In the genomic region with DNA sequence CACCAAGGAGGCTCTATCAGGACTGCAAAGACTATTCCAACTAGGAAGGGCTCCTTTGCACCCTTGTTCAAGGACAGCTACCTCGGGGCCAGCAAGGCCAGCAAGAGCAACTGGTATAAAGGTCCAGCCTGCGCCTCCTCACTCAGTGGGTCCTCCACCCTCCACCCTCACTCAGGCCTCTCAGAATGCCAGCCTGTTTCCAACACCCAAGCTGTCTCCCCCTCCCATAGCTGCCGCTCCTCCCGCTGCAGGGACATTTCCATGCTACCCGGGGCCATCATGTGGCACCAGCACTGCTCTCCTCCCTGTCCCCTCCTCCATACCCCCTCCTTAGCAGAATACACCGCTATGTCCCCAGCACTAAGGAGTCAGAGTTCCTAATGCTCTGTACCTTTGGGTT, we compare ENCODE assay signal across 9 mouse cellular contexts. TPM values are rescaled to one million over a fixed set of nuclear protein-coding genes. Genes with fewer than 3 reads are reported as not detected.
DNase-seq lines count a peak whose midpoint lies in the region; ATAC-seq and TF ChIP-seq lines count a peak whose summit lies in the region.
"Had no signal": no experiment of that assay in that cellular context is flagged by ENCODE, and none has a peak within 500 bp of the region (broad histone marks: within the 10 kb centered on the region; RNA-seq: fewer than 3 reads in every experiment).

No protein-coding gene starts in this region.

- H3K27ac ChIP-seq in lung, embryonic 15.5 days, result no peak overlapping the region
- no peak overlapping the region for H3K27ac ChIP-seq in lung, postnatal 0 days (ENCODE audit: low read length)
- H3K27ac ChIP-seq in hindbrain, embryonic 16.5 days (ENCODE audit: low read depth, low read length), result peak overlapping the region; percentile 87
- H3K27ac ChIP-seq in neural tube, embryonic 14.5 days (ENCODE audit: low read depth, low read length), result peak overlapping the region; percentile 52; the same call in 1 of the 2 replicates
- H3K27ac ChIP-seq: limb, embryonic 15.5 days had no signal

- H3K9me3 ChIP-seq in lung, embryonic 15.5 days, result no peaks in the 10 kb centered on the region
- no peaks in the 10 kb centered on the region for H3K9me3 ChIP-seq in lung, postnatal 0 days (ENCODE audit: low read length)
- H3K9me3 ChIP-seq in hindbrain, embryonic 16.5 days (ENCODE audit: control insufficient read depth, low read length), result no peaks in the 10 kb centered on the region
- no peaks in the 10 kb centered on the region for H3K9me3 ChIP-seq in neural tube, embryonic 14.5 days (ENCODE audit: control insufficient read depth, low read length)
- H3K9me3 ChIP-seq: limb, embryonic 15.5 days had no signal

- H3K4me2 ChIP-seq in lung, embryonic 15.5 days, result peak overlapping the region; percentile 52
- no peak overlapping the region for H3K4me2 ChIP-seq in lung, postnatal 0 days (replicated peaks; ENCODE audit: low read depth, low read length)
- peak overlapping the region; percentile 63 for H3K4me2 ChIP-seq in hindbrain, embryonic 16.5 days (ENCODE audit: low read length)
- peak overlapping the region; percentile 78 for H3K4me2 ChIP-seq in neural tube, embryonic 14.5 days (ENCODE audit: low read depth, low read length)

- no peak for DNase-seq in frontal cortex, postnatal 25 days (ENCODE audit: low spot score in 2 of 2)
- DNase-seq in lung, postnatal 0 days (ENCODE audit: low spot score), result no peak
- no peak for DNase-seq in urinary bladder, postnatal 10 days (ENCODE audit: low spot score)
- no peak for DNase-seq in left cerebral cortex, adult 8-10 months (ENCODE audit: low spot score in 2 of 2)

- peaks cover 37% of the 10 kb centered on the region for H3K4me1 ChIP-seq in lung, embryonic 15.5 days
- peaks cover 4% of the 10 kb centered on the region; the same call in 1 of the 2 replicates for H3K4me1 ChIP-seq in lung, postnatal 0 days (ENCODE audit: insufficient read depth, low read depth, low read length)
- peaks cover 48% of the 10 kb centered on the region for H3K4me1 ChIP-seq in hindbrain, embryonic 16.5 days (ENCODE audit: control insufficient read depth, insufficient read depth, low read depth, low read length)
- peaks cover 20% of the 10 kb centered on the region for H3K4me1 ChIP-seq in neural tube, embryonic 14.5 days (ENCODE audit: control insufficient read depth, insufficient read depth, low read length)

- ATAC-seq in frontal cortex, adult (ENCODE audit: low TSS enrichment), result peak; percentile 32; the same call in 1 of the 2 replicates
- ATAC-seq in lung, embryonic 15.5 days (ENCODE audit: borderline replicate concordance, extremely low read depth, low FRiP score, low TSS enrichment), result no peak
- ATAC-seq in lung, postnatal 0 days, result no peak
- 0 out of 2 replicates have a peak, but pooled peaks have one; percentile 3 for ATAC-seq in hindbrain, embryonic 16.5 days
- peak; percentile 36 for ATAC-seq in neural tube, embryonic 14.5 days (ENCODE audit: low read depth)

- no peak overlapping the region; the same call in 1 of the 2 replicates for H3K4me3 ChIP-seq in lung, embryonic 15.5 days
- H3K4me3 ChIP-seq in lung, postnatal 0 days (ENCODE audit: low read depth, low read length), result no peak overlapping the region
- H3K4me3 ChIP-seq in hindbrain, embryonic 16.5 days (ENCODE audit: low read length), result peak overlapping the region; percentile 58
- H3K4me3 ChIP-seq in neural tube, embryonic 14.5 days (ENCODE audit: low read depth, low read length), result peak overlapping the region; percentile 48

- 8% methylated on average over 6 of the region's 6 CpGs for WGBS in lung, embryonic 15.5 days
- 8% methylated on average over 6 of the region's 6 CpGs for WGBS in lung, postnatal 0 days
- 7% methylated on average over 6 of the region's 6 CpGs for WGBS in hindbrain, embryonic 16.5 days
- 14% methylated on average over 6 of the region's 6 CpGs for WGBS in neural tube, embryonic 14.5 days

- TF ChIP-seq EP300 in lung, postnatal 0 days (IDR thresholded peaks at IDR 0.05), result no peak

- peaks cover 52% of the 10 kb centered on the region for H3K27me3 ChIP-seq in lung, embryonic 15.5 days
- peaks cover 26% of the 10 kb centered on the region for H3K27me3 ChIP-seq in lung, postnatal 0 days (replicated peaks; ENCODE audit: insufficient read depth, low read length)
- H3K27me3 ChIP-seq in hindbrain, embryonic 16.5 days (replicated peaks; ENCODE audit: control insufficient read depth, insufficient read depth, low read length), result no peaks in the 10 kb centered on the region
- H3K27me3 ChIP-seq in neural tube, embryonic 14.5 days (ENCODE audit: control insufficient read depth, insufficient read depth, low read length), result peaks cover 7% of the 10 kb centered on the region; the same call in 1 of the 2 replicates

- TF ChIP-seq CTCF in lung, postnatal 0 days (IDR thresholded peaks at IDR 0.05), result no peak

- no peak overlapping the region for H3K9ac ChIP-seq in lung, embryonic 15.5 days
- no peak overlapping the region for H3K9ac ChIP-seq in lung, postnatal 0 days (replicated peaks; ENCODE audit: low read depth)
- H3K9ac ChIP-seq in hindbrain, embryonic 16.5 days (ENCODE audit: low read depth, low read length), result peak overlapping the region; percentile 76
- peak overlapping the region; percentile 55 for H3K9ac ChIP-seq in neural tube, embryonic 14.5 days (replicated peaks; ENCODE audit: low read depth, low read length)
- H3K9ac ChIP-seq: limb, embryonic 15.5 days had no signal

- no peaks in the 10 kb centered on the region for H3K36me3 ChIP-seq in lung, embryonic 15.5 days
- no peaks in the 10 kb centered on the region for H3K36me3 ChIP-seq in lung, postnatal 0 days (ENCODE audit: insufficient read depth, low read length)
- H3K36me3 ChIP-seq in hindbrain, embryonic 16.5 days (ENCODE audit: control insufficient read depth, insufficient read depth, low read length), result no peaks in the 10 kb centered on the region
- no peaks in the 10 kb centered on the region for H3K36me3 ChIP-seq in neural tube, embryonic 14.5 days (ENCODE audit: control insufficient read depth, insufficient read depth, low read length)
- H3K36me3 ChIP-seq: limb, embryonic 15.5 days had no signal

RNA-seq across cellular contexts. Expression of a gene that starts 0.6 kb away (rescaled TPM):
- 0.04 and 0.11 TPM in 2 replicates for polyA plus RNA-seq in lung, embryonic 15.5 days (2015; fragmentation: Nextera tagmentation; extraction: Ambion mirVana)
- polyA plus RNA-seq in lung, postnatal 0 days (2015; fragmentation: Nextera tagmentation; extraction: Ambion mirVana), result 0.20 and 0.29 TPM in 2 replicates
- 17.1 and 17.7 TPM in 2 replicates for polyA plus RNA-seq in hindbrain, embryonic 16.5 days (2015; fragmentation: Nextera tagmentation; extraction: Ambion mirVana)
- polyA plus RNA-seq in neural tube, embryonic 14.5 days (2014; fragmentation: Nextera tagmentation; extraction: Ambion mirVana), result 8.4 and 10.9 TPM in 2 replicates
- 10 to 100 TPM; 65.9 to 70.9 (median 70.2) TPM for total RNA-seq in left cerebral cortex, adult 8-10 months (2022)

Comparison
In these comparisons a context has a peak if more than half of its experiments do, and no peak if none do; other contexts are left out.
1. ATAC-seq: peak in frontal cortex, adult (single experiment), hindbrain, embryonic 16.5 days (single experiment) and neural tube, embryonic 14.5 days (single experiment); none in lung, embryonic 15.5 days (single experiment) and lung, postnatal 0 days (single experiment).
2. H3K27ac ChIP-seq: peak in hindbrain, embryonic 16.5 days (single experiment) and neural tube, embryonic 14.5 days (single experiment); none in lung, embryonic 15.5 days (single experiment) and lung, postnatal 0 days (single experiment).
3. H3K4me3 ChIP-seq: peak in hindbrain, embryonic 16.5 days (single experiment) and neural tube, embryonic 14.5 days (single experiment); none in lung, embryonic 15.5 days (single experiment) and lung, postnatal 0 days (single experiment).
4. H3K9ac ChIP-seq: peak in hindbrain, embryonic 16.5 days (single experiment) and neural tube, embryonic 14.5 days (single experiment); none in lung, embryonic 15.5 days (single experiment) and lung, postnatal 0 days (single experiment).